Mouse (Mus musculus) MEL (cell line): ENCODE measurements around the gene Tarsl2. TPM values are rescaled to one million over a fixed set of nuclear protein-coding genes. Genes with fewer than 3 reads are reported as not detected.

Experiments used
- DNase-seq: peaks from one replicate; pipeline ENCODE4 v3.0.0; 2011; ENCODE audit warnings: low read depth, low spot score
- H3K27ac ChIP-seq: 2 replicates; pipeline ENCODE4 v1.5.1; 2012; ENCODE audit warnings: low read depth, mild to moderate bottlenecking, control low read depth, low read length, moderate library complexity; ENCODE audit not compliant: control insufficient read depth
- H3K27me3 ChIP-seq, 2 experiments: fragments of 150-350 bp in 1 of 2; sonication (generic) in 1 of 2; 2 replicates each; pipeline ENCODE4 v1.6.1; 2012; ENCODE audit warnings: low read length in 2 of 2, mild to moderate bottlenecking in 2 of 2, improper control_type of control experiment in 1 of 2, moderate library complexity in 1 of 2; ENCODE audit not compliant: insufficient read depth in 2 of 2, control insufficient read depth in 1 of 2
- H3K36me3 ChIP-seq, 2 experiments: 2 replicates each; pipeline ENCODE4 v1.6.1; 2012 to 2014; ENCODE audit warnings: low read length in 2 of 2, improper control_type of control experiment in 1 of 2, inconsistent platforms in 1 of 2, mild to moderate bottlenecking in 1 of 2; ENCODE audit not compliant: insufficient read depth in 2 of 2, control insufficient read depth in 1 of 2
- H3K4me1 ChIP-seq, 2 experiments: fragments of 150-350 bp in 1 of 2; sonication (generic) in 1 of 2; 2 replicates each; pipeline ENCODE4 v1.6.1; 2012; ENCODE audit warnings: low read length in 2 of 2, improper control_type of control experiment in 1 of 2, mild to moderate bottlenecking in 1 of 2; ENCODE audit not compliant: insufficient read depth in 2 of 2, control insufficient read depth in 1 of 2
- H3K4me3 ChIP-seq, 2 experiments: fragments of 150-350 bp in 1 of 2; sonication (generic) in 1 of 2; 2 replicates each; pipeline ENCODE4 v1.5.1; 2012; ENCODE audit warnings: low read depth in 2 of 2, low read length in 2 of 2, mild to moderate bottlenecking in 2 of 2, moderate library complexity in 2 of 2, control low read depth in 1 of 2, improper control_type of control experiment in 1 of 2; ENCODE audit not compliant: control insufficient read depth in 1 of 2, insufficient read depth in 1 of 2
- H3K79me2 ChIP-seq: 2 replicates; pipeline ENCODE4 v1.6.1; 2012; ENCODE audit warnings: mild to moderate bottlenecking, low read length, moderate library complexity; ENCODE audit not compliant: control insufficient read depth, poor library complexity, insufficient read depth
- H3K9ac ChIP-seq: 2 replicates; pipeline ENCODE4 v1.6.1; 2012; ENCODE audit warnings: low read depth, mild to moderate bottlenecking, control low read depth, low read length, moderate library complexity; ENCODE audit not compliant: control insufficient read depth, poor library complexity, severe bottlenecking
- H3K9me3 ChIP-seq: fragments of 150-350 bp; sonication (generic); replicated peaks from 2 replicates; pipeline ENCODE4 v1.6.1; 2012; ENCODE audit warnings: mild to moderate bottlenecking, low read length, improper control_type of control experiment, moderate library complexity; ENCODE audit not compliant: insufficient read depth
- BHLHE40 ChIP-seq: IDR thresholded peaks from 2 replicates; pipeline ENCODE4 v1.6.1; 2012; ENCODE audit warnings: low read depth, mild to moderate bottlenecking, inconsistent platforms, low read length, improper control_type of control experiment, borderline replicate concordance
- CHD1 ChIP-seq: IDR thresholded peaks from 2 replicates; pipeline ENCODE4 v1.6.1; 2012; ENCODE audit warnings: low read depth, mild to moderate bottlenecking, inconsistent platforms, low read length, improper control_type of control experiment
- CTCF ChIP-seq, 3 experiments: IDR thresholded peaks in 2 of 3; conservative IDR thresholded peaks in 1 of 3; 2 replicates each; pipeline ENCODE4 v1.5.1; 2011 to 2012; ENCODE audit warnings: low read length in 3 of 3, low read depth in 2 of 3, mild to moderate bottlenecking in 2 of 3, improper control_type of control experiment in 1 of 3, inconsistent platforms in 1 of 3, mixed read lengths in 1 of 3, moderate library complexity in 1 of 3; ENCODE audit not compliant: control insufficient read depth in 1 of 3, insufficient read depth in 1 of 3, poor library complexity in 1 of 3, severe bottlenecking in 1 of 3
- E2F4 ChIP-seq: IDR thresholded peaks from 2 replicates; pipeline ENCODE4 v1.6.1; 2011; ENCODE audit warnings: low read depth, low read length, improper control_type of control experiment, borderline replicate concordance
- EP300 ChIP-seq, 2 experiments: IDR thresholded peaks; 2 replicates each; pipeline ENCODE4 v1.6.1; 2011; ENCODE audit warnings: improper control_type of control experiment in 2 of 2, low read length in 2 of 2, low read depth in 1 of 2, mild to moderate bottlenecking in 1 of 2
- GABPA ChIP-seq: IDR thresholded peaks from 2 replicates; pipeline ENCODE4 v1.6.1; 2012; ENCODE audit warnings: low read depth, mild to moderate bottlenecking, inconsistent platforms, low read length, improper control_type of control experiment, moderate library complexity
- JUND ChIP-seq: IDR thresholded peaks from 2 replicates; pipeline ENCODE4 v1.6.1; 2011; ENCODE audit warnings: low read depth, mild to moderate bottlenecking, improper control_type of control experiment, low read length
- MAFK ChIP-seq: IDR thresholded peaks from 2 replicates; pipeline ENCODE4 v1.6.1; 2011; ENCODE audit warnings: low read depth, mild to moderate bottlenecking, low read length, improper control_type of control experiment, borderline replicate concordance
- MXI1 ChIP-seq: IDR thresholded peaks from 2 replicates; pipeline ENCODE4 v1.6.1; 2011; ENCODE audit warnings: mild to moderate bottlenecking, low read depth, low read length, improper control_type of control experiment
- MYB ChIP-seq: IDR thresholded peaks from 2 replicates; pipeline ENCODE4 v1.6.1; 2011; ENCODE audit warnings: mild to moderate bottlenecking, low read depth, low read length, improper control_type of control experiment
- MYC ChIP-seq: IDR thresholded peaks from 2 replicates; pipeline ENCODE4 v1.6.1; 2011; ENCODE audit warnings: low read depth, mild to moderate bottlenecking, low read length, improper control_type of control experiment, moderate library complexity
- NELFE ChIP-seq: IDR thresholded peaks from 2 replicates; pipeline ENCODE4 v1.6.1; 2011; ENCODE audit warnings: low read depth, low read length, improper control_type of control experiment
- POLR2A ChIP-seq, 2 experiments: IDR thresholded peaks; 2 replicates each; pipeline ENCODE4 v1.6.1; 2011 to 2012; ENCODE audit warnings: low read length in 2 of 2, mild to moderate bottlenecking in 2 of 2, control low read depth in 1 of 2, improper control_type of control experiment in 1 of 2, low read depth in 1 of 2, moderate library complexity in 1 of 2; ENCODE audit not compliant: control insufficient read depth in 1 of 2, insufficient read depth in 1 of 2, poor library complexity in 1 of 2
- POLR2AphosphoS2 ChIP-seq: IDR thresholded peaks from 2 replicates; pipeline ENCODE4 v1.6.1; 2011; ENCODE audit warnings: low read length, improper control_type of control experiment
- POLR2AphosphoS5 ChIP-seq: IDR thresholded peaks from 2 replicates; pipeline ENCODE4 v1.6.1; 2012; ENCODE audit warnings: low read depth, borderline replicate concordance, mild to moderate bottlenecking, inconsistent platforms, low read length, moderate library complexity, mixed read lengths
- RAD21 ChIP-seq: IDR thresholded peaks from 2 replicates; pipeline ENCODE4 v1.6.1; 2011; ENCODE audit warnings: mild to moderate bottlenecking, low read depth, low read length, improper control_type of control experiment
- RCOR1 ChIP-seq: IDR thresholded peaks from 2 replicates; pipeline ENCODE4 v1.6.1; 2012; ENCODE audit warnings: low read depth, mild to moderate bottlenecking, inconsistent platforms, low read length, improper control_type of control experiment
- TBP ChIP-seq: IDR thresholded peaks from 2 replicates; pipeline ENCODE4 v1.8.0; 2011; ENCODE audit warnings: low read depth, low read length, improper control_type of control experiment
- USF1 ChIP-seq: IDR thresholded peaks from 2 replicates; pipeline ENCODE4 v1.6.1; 2014; ENCODE audit warnings: low read depth, mild to moderate bottlenecking, inconsistent platforms, low read length, improper control_type of control experiment, moderate library complexity
- ZC3H11A ChIP-seq: IDR thresholded peaks from 2 replicates; pipeline ENCODE4 v1.6.1; 2012; ENCODE audit warnings: low read depth, mild to moderate bottlenecking, inconsistent platforms, low read length, improper control_type of control experiment
- polyA plus RNA-seq, 2 experiments: library from polyadenylated mRNA; stranded (reverse) in 1 of 2; unstranded in 1 of 2; fragments of >175 nt in 1 of 2; fragments of >200 nt in 1 of 2; gene quantifications; 2 replicates each; pipeline versions ENCODE4 v1.2.1 to v1.2.4; 2012; ENCODE audit warnings: low replicate concordance in 2 of 2, low read depth in 1 of 2; ENCODE audit not compliant: insufficient read length in 2 of 2, insufficient read depth in 1 of 2, missing spikeins in 1 of 2
- total RNA-seq: library from RNA; depleted of rRNA; stranded (reverse); fragments of 300-350 nt; gene quantifications from 2 replicates; pipeline ENCODE4 v1.2.3, GENCODE M21; 2012

Gene Tarsl2
- total and polyA plus RNA-seq, 3 experiments, result 18.7 to 26.3 TPM; not detected in 1

GRCm38 (mm10) chr7:65613723-65614122 lies 31.0 kb upstream of the Tarsl2 start:
- TF ChIP-seq BHLHE40, result no peak
- TF ChIP-seq MYB, result no peak
- no peak for DNase-seq
- Histone ChIP-seq H3K79me2 (no peaks in the 10 kb centered on the region), H3K27me3 (no peaks in the 10 kb centered on the region), H3K9me3 (no peaks in the 10 kb centered on the region), H3K9ac (no peak overlapping the region), H3K27ac (no peak overlapping the region), H3K4me1 (no peaks in the 10 kb centered on the region), H3K36me3 (no peaks in the 10 kb centered on the region), H3K4me3 (no peak overlapping the region)

DNA sequence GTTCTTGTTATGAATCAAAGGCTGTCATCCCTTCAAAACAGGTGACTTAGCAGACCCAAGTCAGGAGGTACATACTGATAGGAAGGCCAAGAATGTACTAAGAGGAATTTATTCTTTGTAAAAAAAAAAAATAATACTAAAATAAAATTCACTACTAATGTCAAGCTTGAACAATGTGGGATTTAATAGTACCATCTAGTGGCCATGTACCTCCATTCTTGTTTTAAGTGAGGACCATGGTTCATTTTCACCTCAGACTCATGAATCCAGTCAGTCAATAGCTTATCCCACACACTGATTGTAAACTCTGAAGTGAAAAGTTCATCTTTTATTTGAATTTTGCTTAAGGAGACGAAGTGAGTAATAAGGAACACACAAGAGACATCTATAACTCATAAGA lies 25.9 kb upstream of the Tarsl2 start:
- no peak overlapping the region for H3K9ac ChIP-seq
- H3K36me3 ChIP-seq, result no peaks in the 10 kb centered on the region
- no peak for DNase-seq
- no peak overlapping the region for H3K27ac ChIP-seq
- no peaks in the 10 kb centered on the region for H3K4me1 ChIP-seq
- no peaks in the 10 kb centered on the region for H3K27me3 ChIP-seq
- H3K9me3 ChIP-seq, result no peaks in the 10 kb centered on the region
- H3K79me2 ChIP-seq, result no peaks in the 10 kb centered on the region
- no peak overlapping the region for H3K4me3 ChIP-seq
- TF ChIP-seq E2F4 (no peak), TBP (no peak), RAD21 (no peak), JUND (no peak), RCOR1 (no peak), CHD1 (no peak), GABPA (no peak), MXI1 (no peak), EP300 (IDR thresholded peaks at IDR 0.05; ENCODE audit: low read depth in 1 of 2, low read length in 2 of 2) (no peak), POLR2AphosphoS2 (no peak), POLR2AphosphoS5 (no peak)

DNA sequence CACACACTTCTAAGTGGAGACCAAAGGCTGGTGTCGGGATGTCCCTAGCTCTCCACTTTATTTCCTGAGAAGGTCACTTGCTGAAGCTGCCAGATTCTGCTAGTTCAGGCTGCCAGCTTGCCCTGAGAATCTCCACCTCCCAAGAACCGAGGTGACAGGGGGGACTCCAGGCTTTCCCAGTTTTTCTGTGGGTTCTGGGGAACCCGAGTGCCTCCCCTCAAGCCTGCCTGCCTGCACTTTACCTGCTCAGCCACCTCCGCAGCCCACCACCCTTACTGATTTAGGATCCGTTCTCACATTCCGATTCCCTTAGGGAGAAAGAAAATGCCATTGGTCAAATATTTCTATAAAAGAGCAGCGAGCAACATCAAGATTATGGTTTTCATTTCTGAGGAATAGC lies 24.0 kb upstream of the Tarsl2 start:
- TF ChIP-seq CTCF (IDR thresholded peaks at IDR 0.05 in 2 of 3, conservative IDR thresholded peaks at IDR 0.05 in 1 of 3; ENCODE audit: control insufficient read depth in 1 of 3, insufficient read depth in 1 of 3, low read depth in 2 of 3, low read length in 3 of 3, poor library complexity in 1 of 3, severe bottlenecking in 1 of 3), result no peak
- no peak for TF ChIP-seq JUND
- no peak for TF ChIP-seq USF1
- TF ChIP-seq ZC3H11A, result no peak
- TF ChIP-seq NELFE, result no peak
- no peak for TF ChIP-seq RAD21
- TF ChIP-seq POLR2A (IDR thresholded peaks at IDR 0.05; ENCODE audit: control insufficient read depth in 1 of 2, insufficient read depth in 1 of 2, low read depth in 1 of 2, low read length in 2 of 2, poor library complexity in 1 of 2), result no peak
- TF ChIP-seq MYC, result no peak
- no peak for TF ChIP-seq MAFK
- TF ChIP-seq RCOR1, result no peak
- no peaks in the 10 kb centered on the region for H3K9me3 ChIP-seq
- no peak overlapping the region for H3K9ac ChIP-seq
- no peak overlapping the region for H3K27ac ChIP-seq
- no peak for DNase-seq
- H3K27me3 ChIP-seq, result no peaks in the 10 kb centered on the region
- no peaks in the 10 kb centered on the region for H3K4me1 ChIP-seq
- H3K36me3 ChIP-seq, result no peaks in the 10 kb centered on the region
- H3K4me3 ChIP-seq, result no peak overlapping the region
- H3K79me2 ChIP-seq, result no peaks in the 10 kb centered on the region
